Mouse (Mus musculus) heart, embryonic 11.5 days (tissue): ENCODE measurements around the gene Dnaaf3. TPM values are rescaled to one million over a fixed set of nuclear protein-coding genes. Genes with fewer than 3 reads are reported as not detected.
A peak's percentile ranks its signal among the peaks of the same experiment; 100 is the strongest.

Experiments
- ATAC-seq: fragments of 200-750 bp; cut with Nextera tagmentation; replicated peaks from 2 replicates; pipeline ENCODE4 v1.8.0; 2017; ENCODE audit warnings: moderate library complexity; ENCODE audit not compliant: insufficient number of reproducible peaks, low FRiP score, low TSS enrichment
- H3K27ac ChIP-seq: fragments of 300-500 bp; sonication (generic); 2 replicates; pipeline ENCODE4 v1.5.1; 2014; ENCODE audit warnings: mild to moderate bottlenecking, low read depth, low read length
- H3K27me3 ChIP-seq: fragments of 300-500 bp; sonication (generic); 2 replicates; pipeline ENCODE4 v1.6.1; 2014; ENCODE audit warnings: mild to moderate bottlenecking, low read length, mixed read lengths; ENCODE audit not compliant: control insufficient read depth, insufficient read depth
- H3K36me3 ChIP-seq: fragments of 300-500 bp; sonication (generic); 2 replicates; pipeline ENCODE4 v1.6.1; 2014; ENCODE audit warnings: mild to moderate bottlenecking, low read length, moderate library complexity, mixed read lengths; ENCODE audit not compliant: control insufficient read depth, insufficient read depth
- H3K4me1 ChIP-seq: fragments of 300-500 bp; sonication (generic); 2 replicates; pipeline ENCODE4 v1.6.1; 2014; ENCODE audit warnings: low read length; ENCODE audit not compliant: control insufficient read depth, insufficient read depth
- H3K4me2 ChIP-seq: fragments of 300-500 bp; sonication (generic); 2 replicates; pipeline ENCODE4 v1.6.1; 2014; ENCODE audit warnings: mild to moderate bottlenecking, moderate library complexity
- H3K4me3 ChIP-seq: fragments of 300-500 bp; sonication (generic); 2 replicates; pipeline ENCODE4 v1.5.1; 2014; ENCODE audit warnings: low read depth, low read length
- H3K9ac ChIP-seq: fragments of 300-500 bp; sonication (generic); 2 replicates; pipeline ENCODE4 v1.6.1; 2014; ENCODE audit warnings: mild to moderate bottlenecking, low read depth, low read length, moderate library complexity
- H3K9me3 ChIP-seq: fragments of 300-500 bp; sonication (generic); replicated peaks from 2 replicates; pipeline ENCODE4 v1.6.1; 2016; ENCODE audit warnings: low read length; ENCODE audit not compliant: control insufficient read depth
- WGBS: fragments of 180-500 bp; shearing (Covaris S2); extraction: QIAGEN DNeasy Blood & Tissue Kit; methylation state at CpG from one replicate; pipeline ENCODE4 v1.1.7; 2014; ENCODE audit not compliant: insufficient replicate concordance; 5-methylcytosine and 5-hydroxymethylcytosine counted together
- polyA plus RNA-seq: library from polyadenylated mRNA; unstranded; fragments of >200 nt; fragmentation: Nextera tagmentation; extraction: Ambion mirVana; gene quantifications from 2 replicates; pipeline ENCODE4 v1.2.1, GENCODE M21; 2014

Dnaaf3 gene
- polyA plus RNA-seq, 1 experiment from 2014 or later: 0.19 TPM

DNA sequence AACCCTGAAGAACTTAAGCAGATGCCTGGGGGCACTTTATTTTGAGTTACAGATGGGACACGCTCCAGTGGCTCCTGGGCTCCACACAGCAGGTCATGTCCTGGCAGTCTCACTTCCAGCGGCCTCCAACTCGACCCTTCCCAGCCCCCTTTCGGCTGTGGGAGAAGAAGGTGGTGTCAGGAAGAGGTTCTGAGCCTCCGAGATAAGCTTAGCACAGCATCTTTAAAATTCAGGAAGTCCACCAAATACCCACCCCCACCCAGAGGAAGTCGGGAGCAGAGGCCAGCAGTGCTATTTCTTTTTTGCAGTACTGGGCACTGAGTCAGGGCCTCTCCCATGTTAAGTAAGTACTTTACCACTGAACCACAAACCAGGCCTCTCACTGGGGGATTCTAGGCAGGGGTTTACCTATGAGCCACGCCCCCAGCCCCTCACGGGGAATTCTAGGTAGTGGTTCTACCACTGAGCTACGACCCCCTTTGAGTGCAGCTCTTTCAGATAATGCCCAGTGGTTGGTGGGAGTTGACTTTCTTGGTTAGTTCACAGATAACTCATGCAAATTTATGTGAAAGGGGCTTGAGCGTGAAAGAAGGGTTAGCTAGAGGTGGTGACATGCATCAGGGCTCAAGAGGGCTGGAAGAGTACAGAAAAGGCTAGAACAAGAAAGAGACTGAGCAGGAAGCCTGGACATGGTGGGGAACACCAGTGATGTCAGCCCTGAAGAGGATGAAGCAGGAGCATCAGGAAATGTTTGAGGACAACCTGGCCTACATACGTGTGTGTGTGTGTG, 27.4 kb downstream of the Dnaaf3 start:
- WGBS: 49% methylated on average over 11 of the region's 11 CpGs
- no peaks in the 10 kb centered on the region for H3K27me3 ChIP-seq
- peaks cover 19% of the 10 kb centered on the region for H3K4me1 ChIP-seq
- H3K4me3 ChIP-seq: no peak overlapping the region
- H3K9ac ChIP-seq: no peak overlapping the region
- H3K9me3 ChIP-seq: no peaks in the 10 kb centered on the region
- H3K27ac ChIP-seq: no peak overlapping the region
- no peaks in the 10 kb centered on the region for H3K36me3 ChIP-seq
- no peak for ATAC-seq
- no peak overlapping the region for H3K4me2 ChIP-seq

- no peak for ATAC-seq
- H3K27me3 ChIP-seq: no peaks in the 10 kb centered on the region
- H3K4me3 ChIP-seq: no peak overlapping the region
- 0 out of 2 replicates have a peak overlapping the region, but pooled peaks have one; percentile 15 for H3K27ac ChIP-seq
- H3K36me3 ChIP-seq: no peaks in the 10 kb centered on the region
- 81% methylated on average over 5 of the region's 5 CpGs for WGBS
- H3K9me3 ChIP-seq: no peaks in the 10 kb centered on the region
- no peak overlapping the region for H3K9ac ChIP-seq
- H3K4me1 ChIP-seq: peaks cover 21% of the 10 kb centered on the region
- H3K4me2 ChIP-seq: no peak overlapping the region
These were observed 28.4 kb downstream of the Dnaaf3 start for GRCm38 (mm10) chr7:4503858-4504257.

DNA sequence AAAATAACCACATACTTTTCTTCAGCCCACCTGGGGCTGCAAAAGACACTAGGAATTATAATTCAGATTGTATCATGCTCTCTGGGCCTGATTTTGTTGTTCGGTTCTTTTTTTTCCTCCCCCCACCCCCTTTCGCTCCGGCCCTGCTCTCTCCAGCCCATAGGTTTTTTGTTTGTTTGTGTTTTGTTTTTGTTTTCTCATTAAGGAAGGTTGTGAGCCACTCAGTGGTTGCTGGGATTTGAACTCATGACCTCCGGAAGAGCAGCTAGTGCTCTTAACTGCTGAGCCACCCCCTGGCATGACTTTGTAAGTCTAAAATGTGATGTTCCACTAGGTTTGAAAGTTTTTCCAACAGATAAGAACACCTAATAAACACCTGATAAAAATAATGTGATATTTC, 29.2 kb downstream of the Dnaaf3 start:
- no peak for ATAC-seq
- Histone ChIP-seq H3K9me3 (no peaks in the 10 kb centered on the region), H3K27ac (no peak overlapping the region)

GRCm38 (mm10) chr7:4502421-4503090, 29.7 kb downstream of the Dnaaf3 start:
- Histone ChIP-seq H3K36me3 (no peaks in the 10 kb centered on the region), H3K4me3 (peak overlapping the region; percentile 73), H3K9ac (peak overlapping the region; percentile 76), H3K9me3 (no peaks in the 10 kb centered on the region), H3K4me1 (peaks cover 33% of the 10 kb centered on the region), H3K27me3 (no peaks in the 10 kb centered on the region), H3K4me2 (peak overlapping the region; percentile 92), H3K27ac (peak overlapping the region; percentile 89; the same call in 1 of the 2 replicates)
- WGBS: 8% methylated on average over 14 of the region's 14 CpGs
- ATAC-seq: no peak

More for the DNA sequence above, 29.2 kb downstream of the Dnaaf3 start:
- Histone ChIP-seq H3K4me3 (no peak overlapping the region), H3K4me1 (peaks cover 28% of the 10 kb centered on the region), H3K36me3 (no peaks in the 10 kb centered on the region), H3K27me3 (no peaks in the 10 kb centered on the region), H3K4me2 (peak overlapping the region; percentile 92; the same call in 1 of the 2 replicates), H3K9ac (no peak overlapping the region)
- 84% methylated on average over 4 of the region's 4 CpGs for WGBS

DNA sequence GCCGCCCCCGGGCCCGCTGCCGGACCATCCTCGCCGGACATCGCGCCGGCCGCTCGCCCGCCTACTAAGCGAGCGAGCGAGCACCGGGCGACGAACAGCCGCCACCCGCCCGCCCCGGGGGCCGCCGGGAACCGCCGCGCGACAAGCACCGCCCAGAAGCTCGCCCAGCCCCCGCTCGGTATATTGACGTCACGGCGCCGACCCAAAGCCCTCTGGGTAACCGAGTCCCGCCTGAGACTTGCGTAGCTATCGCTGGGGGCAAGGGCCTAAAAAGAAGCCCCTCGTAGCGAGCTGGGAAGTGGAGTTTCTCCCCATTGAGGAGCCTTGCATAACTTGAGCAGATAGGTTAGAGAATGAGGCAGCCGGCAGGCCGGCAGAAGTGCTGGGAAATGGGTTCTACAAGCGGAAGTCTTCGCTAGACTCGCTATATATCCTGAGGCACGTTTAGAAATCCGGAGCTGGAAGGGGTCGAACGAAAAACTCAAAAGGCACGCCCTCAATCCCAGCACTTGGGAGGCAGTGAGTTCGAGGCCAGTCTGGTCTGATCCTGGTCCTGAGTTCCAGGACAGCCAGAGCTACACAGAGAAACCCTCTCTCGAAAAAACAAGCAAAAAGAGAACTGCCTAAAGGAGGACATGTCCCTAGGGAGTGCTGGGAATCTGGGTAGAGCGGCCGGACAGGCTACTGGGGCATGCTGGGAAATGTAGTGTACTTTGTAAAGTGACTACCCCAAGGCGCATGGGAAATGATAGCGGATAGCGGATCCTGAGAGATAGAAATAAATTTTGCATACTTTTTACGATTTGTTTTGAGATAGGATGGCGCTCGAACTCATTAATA, 30.5 kb downstream of the Dnaaf3 start, which contains the start of gene Ppp1r12c:
Gene Ppp1r12c (minus strand): TSS at position 123 of the 840 bp plus-strand sequence.
- H3K9me3 ChIP-seq: no peaks in the 10 kb centered on the region
- H3K27me3 ChIP-seq: no peaks in the 10 kb centered on the region
- peak; percentile 93 for ATAC-seq
- peak within 1 kb of the TSS; percentile 92 for H3K4me2 ChIP-seq
- WGBS: under 1% methylated on average over 49 of the region's 62 CpGs
- peaks cover 36% of the 10 kb centered on the region for H3K4me1 ChIP-seq
- peak within 1 kb of the TSS; percentile 89 for H3K27ac ChIP-seq
- H3K4me3 ChIP-seq: peak within 1 kb of the TSS; percentile 73
- peak within 1 kb of the TSS; percentile 76 for H3K9ac ChIP-seq
- H3K36me3 ChIP-seq: peaks cover 4% of the 10 kb centered on the region

DNA sequence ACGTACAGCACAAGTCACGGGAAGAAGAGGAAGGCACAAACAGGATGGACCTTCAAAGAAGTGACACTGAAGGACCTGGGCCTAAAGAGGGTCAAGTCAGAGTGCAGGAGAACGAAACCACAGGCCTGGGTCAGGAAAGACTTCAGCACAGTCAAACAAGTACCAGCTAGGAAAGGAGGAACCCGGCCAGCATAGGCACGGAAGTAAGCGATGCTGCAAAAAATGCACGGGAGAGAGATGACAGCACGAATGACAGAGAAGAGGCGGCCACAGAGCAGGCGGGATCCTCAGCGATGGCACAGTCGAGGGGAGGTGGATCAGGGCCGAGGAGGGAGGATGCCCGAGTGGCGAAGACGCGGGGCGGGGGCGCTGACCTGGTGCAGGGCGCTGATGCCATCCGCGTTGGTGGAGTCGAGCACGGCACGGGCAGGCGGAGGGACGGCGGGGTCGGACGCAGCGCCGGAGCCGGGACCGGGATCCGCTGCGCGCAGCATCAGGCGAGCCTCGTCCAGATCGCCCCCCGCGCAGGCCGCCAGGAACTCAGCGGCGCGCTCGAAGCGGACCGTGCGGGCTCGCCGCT, 31.3 kb downstream of the Dnaaf3 start:
- H3K36me3 ChIP-seq: peaks cover 11% of the 10 kb centered on the region
- peak; percentile 44; the same call in 1 of the 2 replicates for ATAC-seq
- peak overlapping the region; percentile 92 for H3K4me2 ChIP-seq
- peak overlapping the region; percentile 89 for H3K27ac ChIP-seq
- no peaks in the 10 kb centered on the region for H3K27me3 ChIP-seq
- H3K4me1 ChIP-seq: peaks cover 36% of the 10 kb centered on the region
- H3K9ac ChIP-seq: peak overlapping the region; percentile 76
- WGBS: under 1% methylated on average over 34 of the region's 52 CpGs
- no peaks in the 10 kb centered on the region for H3K9me3 ChIP-seq
- H3K4me3 ChIP-seq: peak overlapping the region; percentile 73

- H3K4me3 ChIP-seq: peak overlapping the region; percentile 18; the same call in 1 of the 2 replicates
- peak overlapping the region; percentile 58 for H3K9ac ChIP-seq
- H3K27me3 ChIP-seq: no peaks in the 10 kb centered on the region
- 78% methylated on average over 4 of the region's 4 CpGs for WGBS
- peaks cover 36% of the 10 kb centered on the region for H3K4me1 ChIP-seq
- H3K27ac ChIP-seq: 0 out of 2 replicates have a peak overlapping the region, but pooled peaks have one; percentile 15
- no peaks in the 10 kb centered on the region for H3K9me3 ChIP-seq
- H3K4me2 ChIP-seq: peak overlapping the region; percentile 92
- ATAC-seq: no peak
- H3K36me3 ChIP-seq: peaks cover 11% of the 10 kb centered on the region
These were observed 33.2 kb downstream of the Dnaaf3 start for GRCm38 (mm10) chr7:4499034-4499433.

GRCm38 (mm10) chr7:4498251-4498650, 34.0 kb downstream of the Dnaaf3 start:
- no peaks in the 10 kb centered on the region for H3K9me3 ChIP-seq
- peak overlapping the region; percentile 58 for H3K9ac ChIP-seq
- peaks cover 11% of the 10 kb centered on the region for H3K36me3 ChIP-seq
- 32% methylated on average over 9 of the region's 9 CpGs for WGBS
- no peaks in the 10 kb centered on the region for H3K27me3 ChIP-seq
- peak overlapping the region; percentile 92 for H3K4me2 ChIP-seq
- peaks cover 36% of the 10 kb centered on the region for H3K4me1 ChIP-seq
- H3K27ac ChIP-seq: peak overlapping the region; percentile 35
- no peak for ATAC-seq
- H3K4me3 ChIP-seq: no peak overlapping the region; the same call in 1 of the 2 replicates
